Mouse (Mus musculus): ENCODE measurements at regions not wholly inside any gene's neighbourhood (a gene's known extent, or its start where the extent isn't known, plus 50 kb on each side); places are given as distances from the start of the nearest gene placed in this dataset.

GRCm38 (mm10) chr1:91717961-91718360, 83.3 kb upstream of the Twist2 start:
- no peak for ATAC-seq
- H3K36me3 ChIP-seq (ENCODE audit: control insufficient read depth, insufficient read depth): no peaks in the 10 kb centered on the region
- TF ChIP-seq CTCF (IDR thresholded peaks at IDR 0.05; ENCODE audit: low read depth): no peak
- 64% methylated on average over 8 of the region's 8 CpGs for WGBS
- H3K27me3 ChIP-seq (replicated peaks; ENCODE audit: control insufficient read depth, insufficient read depth, low read length): no peaks in the 10 kb centered on the region
- H3K9ac ChIP-seq (ENCODE audit: low read depth, low read length): no peak overlapping the region
- H3K27ac ChIP-seq (ENCODE audit: low read depth, low read length): no peak overlapping the region
- H3K4me3 ChIP-seq (ENCODE audit: low read depth, low read length): no peak overlapping the region
- no peaks in the 10 kb centered on the region for H3K9me3 ChIP-seq (ENCODE audit: control insufficient read depth)
- H3K4me2 ChIP-seq (replicated peaks; ENCODE audit: low read depth): no peak overlapping the region
- no peaks in the 10 kb centered on the region for H3K4me1 ChIP-seq (replicated peaks; ENCODE audit: control insufficient read depth, insufficient read depth, low read length)

GRCm38 (mm10) chr1:91729246-91729645, 72.0 kb upstream of the Twist2 start:
- H3K4me3 ChIP-seq (ENCODE audit: low read depth, low read length): no peak overlapping the region
- no peak for ATAC-seq
- no peaks in the 10 kb centered on the region for H3K36me3 ChIP-seq (ENCODE audit: control insufficient read depth, insufficient read depth)
- no peaks in the 10 kb centered on the region for H3K9me3 ChIP-seq (ENCODE audit: control insufficient read depth)
- no peak overlapping the region for H3K9ac ChIP-seq (ENCODE audit: low read depth, low read length)
- no peaks in the 10 kb centered on the region for H3K27me3 ChIP-seq (replicated peaks; ENCODE audit: control insufficient read depth, insufficient read depth, low read length)
- 68% methylated on average over 11 of the region's 11 CpGs for WGBS
- H3K4me2 ChIP-seq (replicated peaks; ENCODE audit: low read depth): no peak overlapping the region
- no peak overlapping the region for H3K27ac ChIP-seq (ENCODE audit: low read depth, low read length)
- no peaks in the 10 kb centered on the region for H3K4me1 ChIP-seq (replicated peaks; ENCODE audit: control insufficient read depth, insufficient read depth, low read length)
- no peak for TF ChIP-seq CTCF (IDR thresholded peaks at IDR 0.05; ENCODE audit: low read depth)

GRCm38 (mm10) chr1:91730281-91730680, 71.0 kb upstream of the Twist2 start:
- Histone ChIP-seq H3K4me1 (replicated peaks; ENCODE audit: control insufficient read depth, insufficient read depth, low read length) (no peaks in the 10 kb centered on the region), H3K9ac (ENCODE audit: low read depth, low read length) (no peak overlapping the region), H3K9me3 (ENCODE audit: control insufficient read depth) (no peaks in the 10 kb centered on the region), H3K36me3 (ENCODE audit: control insufficient read depth, insufficient read depth) (no peaks in the 10 kb centered on the region), H3K4me2 (replicated peaks; ENCODE audit: low read depth) (no peak overlapping the region), H3K27me3 (replicated peaks; ENCODE audit: control insufficient read depth, insufficient read depth, low read length) (no peaks in the 10 kb centered on the region), H3K4me3 (ENCODE audit: low read depth, low read length) (no peak overlapping the region), H3K27ac (ENCODE audit: low read depth, low read length) (no peak overlapping the region)
- ATAC-seq: no peak
- 75% methylated on average over 2 of the region's 2 CpGs for WGBS
- TF ChIP-seq CTCF (IDR thresholded peaks at IDR 0.05; ENCODE audit: low read depth): no peak

GRCm38 (mm10) chr1:91731703-91732102, 69.6 kb upstream of the Twist2 start:
- Histone ChIP-seq H3K9ac (ENCODE audit: low read depth, low read length) (no peak overlapping the region), H3K4me1 (replicated peaks; ENCODE audit: control insufficient read depth, insufficient read depth, low read length) (no peaks in the 10 kb centered on the region), H3K27ac (ENCODE audit: low read depth, low read length) (no peak overlapping the region), H3K36me3 (ENCODE audit: control insufficient read depth, insufficient read depth) (no peaks in the 10 kb centered on the region), H3K9me3 (ENCODE audit: control insufficient read depth) (no peaks in the 10 kb centered on the region), H3K4me2 (replicated peaks; ENCODE audit: low read depth) (no peak overlapping the region), H3K4me3 (ENCODE audit: low read depth, low read length) (no peak overlapping the region), H3K27me3 (replicated peaks; ENCODE audit: control insufficient read depth, insufficient read depth, low read length) (no peaks in the 10 kb centered on the region)
- 61% methylated on average over 13 of the region's 13 CpGs for WGBS
- no peak for ATAC-seq
- TF ChIP-seq CTCF (IDR thresholded peaks at IDR 0.05; ENCODE audit: low read depth): no peak

GRCm38 (mm10) chr1:91732461-91732861, 68.8 kb upstream of the Twist2 start:
- H3K4me3 ChIP-seq (ENCODE audit: low read depth, low read length): no peak overlapping the region
- no peak for ATAC-seq
- no peak for TF ChIP-seq CTCF (IDR thresholded peaks at IDR 0.05; ENCODE audit: low read depth)
- no peak overlapping the region for H3K9ac ChIP-seq (ENCODE audit: low read depth, low read length)
- no peaks in the 10 kb centered on the region for H3K27me3 ChIP-seq (replicated peaks; ENCODE audit: control insufficient read depth, insufficient read depth, low read length)
- H3K4me2 ChIP-seq (replicated peaks; ENCODE audit: low read depth): no peak overlapping the region
- H3K36me3 ChIP-seq (ENCODE audit: control insufficient read depth, insufficient read depth): no peaks in the 10 kb centered on the region
- H3K9me3 ChIP-seq (ENCODE audit: control insufficient read depth): no peaks in the 10 kb centered on the region
- H3K4me1 ChIP-seq (replicated peaks; ENCODE audit: control insufficient read depth, insufficient read depth, low read length): no peaks in the 10 kb centered on the region
- 77% methylated on average over 12 of the region's 12 CpGs for WGBS
- H3K27ac ChIP-seq (ENCODE audit: low read depth, low read length): no peak overlapping the region

- TF ChIP-seq CTCF (IDR thresholded peaks at IDR 0.05; ENCODE audit: low read depth): no peak
These were observed 66.5 kb upstream of the Twist2 start for GRCm38 (mm10) chr1:91734731-91735130.

GRCm38 (mm10) chr1:91735436-91735835, 65.8 kb upstream of the Twist2 start:
- 68% methylated on average over 5 of the region's 5 CpGs for WGBS
- H3K27me3 ChIP-seq (replicated peaks; ENCODE audit: control insufficient read depth, insufficient read depth, low read length): no peaks in the 10 kb centered on the region
- H3K36me3 ChIP-seq (ENCODE audit: control insufficient read depth, insufficient read depth): no peaks in the 10 kb centered on the region
- no peak overlapping the region for H3K9ac ChIP-seq (ENCODE audit: low read depth, low read length)
- no peaks in the 10 kb centered on the region for H3K4me1 ChIP-seq (replicated peaks; ENCODE audit: control insufficient read depth, insufficient read depth, low read length)
- no peak overlapping the region for H3K27ac ChIP-seq (ENCODE audit: low read depth, low read length)
- H3K4me3 ChIP-seq (ENCODE audit: low read depth, low read length): no peak overlapping the region
- no peaks in the 10 kb centered on the region for H3K9me3 ChIP-seq (ENCODE audit: control insufficient read depth)
- no peak overlapping the region for H3K4me2 ChIP-seq (replicated peaks; ENCODE audit: low read depth)
- no peak for ATAC-seq
- no peak for TF ChIP-seq CTCF (IDR thresholded peaks at IDR 0.05; ENCODE audit: low read depth)

More at GRCm38 (mm10) chr1:91734731-91735130, 66.5 kb upstream of the Twist2 start:
- Histone ChIP-seq H3K27me3 (replicated peaks; ENCODE audit: control insufficient read depth, insufficient read depth, low read length) (no peaks in the 10 kb centered on the region), H3K4me2 (replicated peaks; ENCODE audit: low read depth) (no peak overlapping the region), H3K4me1 (replicated peaks; ENCODE audit: control insufficient read depth, insufficient read depth, low read length) (no peaks in the 10 kb centered on the region), H3K4me3 (ENCODE audit: low read depth, low read length) (no peak overlapping the region), H3K9ac (ENCODE audit: low read depth, low read length) (no peak overlapping the region), H3K27ac (ENCODE audit: low read depth, low read length) (no peak overlapping the region), H3K9me3 (ENCODE audit: control insufficient read depth) (no peaks in the 10 kb centered on the region), H3K36me3 (ENCODE audit: control insufficient read depth, insufficient read depth) (no peaks in the 10 kb centered on the region)
- no peak for ATAC-seq
- WGBS: 87% methylated on average over 2 of the region's 2 CpGs

Measured in intestine, postnatal 0 days (tissue).